Mouse (Mus musculus) liver, embryonic 18 days (tissue): ENCODE results near the gene Ppdpf. TPM values are rescaled to one million over a fixed set of nuclear protein-coding genes. Genes with fewer than 3 reads are reported as not detected.

Source experiments
- polyA plus RNA-seq: library from polyadenylated mRNA; depleted of rRNA; stranded (reverse); fragments of >200 nt; gene quantifications from 2 replicates; pipeline ENCODE4 v1.2.3, GENCODE M21; 2012; rRNA removed

The Ppdpf gene
- 55.6 and 57.3 TPM in 2 replicates for polyA plus RNA-seq

DNA sequence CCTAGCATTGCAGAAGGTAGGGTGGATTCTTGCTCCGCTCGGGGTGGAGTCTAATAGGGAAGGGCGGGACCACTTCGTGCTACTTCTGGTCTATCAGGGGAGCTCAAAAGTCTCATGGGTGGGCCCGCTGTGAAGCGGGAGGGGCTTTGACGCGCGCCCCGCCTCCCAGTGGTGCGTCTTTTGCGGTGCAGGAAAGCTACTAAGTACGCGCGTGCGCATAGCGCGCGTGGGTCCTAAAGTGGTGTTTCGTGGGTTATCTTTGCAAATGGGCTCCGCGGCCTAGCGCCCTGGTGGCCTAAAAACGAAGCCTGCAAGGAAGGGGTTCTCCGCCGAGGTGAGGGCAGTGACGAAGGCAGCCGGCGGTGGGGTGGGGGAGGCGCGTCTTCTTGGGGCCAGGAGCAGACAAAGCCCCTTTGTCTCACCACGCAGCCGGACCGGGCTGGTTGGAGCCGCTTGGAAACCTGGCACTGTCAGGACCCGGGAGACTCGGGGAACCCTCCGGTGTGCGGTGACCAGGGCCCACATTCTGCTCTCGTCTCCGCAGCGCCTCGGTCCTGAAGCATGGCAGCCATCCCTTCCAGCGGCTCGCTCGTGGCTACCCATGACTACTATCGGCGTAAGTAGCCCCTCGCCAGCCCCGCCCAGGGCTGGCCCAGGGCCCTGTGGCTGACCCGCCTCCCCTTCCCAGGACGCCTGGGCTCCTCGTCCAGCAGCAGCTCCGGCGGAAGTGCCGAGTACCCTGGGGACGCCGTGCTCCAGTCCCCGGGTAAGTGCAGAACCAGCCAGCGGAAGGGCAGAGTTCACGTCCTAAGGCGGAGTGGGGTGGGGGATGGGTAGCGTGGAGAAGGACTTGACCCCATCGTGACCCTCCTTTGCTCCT is at the start of gene Ppdpf:
Ppdpf (plus strand) TSS at position 127 of the 880 bp plus-strand sequence.

DNA sequence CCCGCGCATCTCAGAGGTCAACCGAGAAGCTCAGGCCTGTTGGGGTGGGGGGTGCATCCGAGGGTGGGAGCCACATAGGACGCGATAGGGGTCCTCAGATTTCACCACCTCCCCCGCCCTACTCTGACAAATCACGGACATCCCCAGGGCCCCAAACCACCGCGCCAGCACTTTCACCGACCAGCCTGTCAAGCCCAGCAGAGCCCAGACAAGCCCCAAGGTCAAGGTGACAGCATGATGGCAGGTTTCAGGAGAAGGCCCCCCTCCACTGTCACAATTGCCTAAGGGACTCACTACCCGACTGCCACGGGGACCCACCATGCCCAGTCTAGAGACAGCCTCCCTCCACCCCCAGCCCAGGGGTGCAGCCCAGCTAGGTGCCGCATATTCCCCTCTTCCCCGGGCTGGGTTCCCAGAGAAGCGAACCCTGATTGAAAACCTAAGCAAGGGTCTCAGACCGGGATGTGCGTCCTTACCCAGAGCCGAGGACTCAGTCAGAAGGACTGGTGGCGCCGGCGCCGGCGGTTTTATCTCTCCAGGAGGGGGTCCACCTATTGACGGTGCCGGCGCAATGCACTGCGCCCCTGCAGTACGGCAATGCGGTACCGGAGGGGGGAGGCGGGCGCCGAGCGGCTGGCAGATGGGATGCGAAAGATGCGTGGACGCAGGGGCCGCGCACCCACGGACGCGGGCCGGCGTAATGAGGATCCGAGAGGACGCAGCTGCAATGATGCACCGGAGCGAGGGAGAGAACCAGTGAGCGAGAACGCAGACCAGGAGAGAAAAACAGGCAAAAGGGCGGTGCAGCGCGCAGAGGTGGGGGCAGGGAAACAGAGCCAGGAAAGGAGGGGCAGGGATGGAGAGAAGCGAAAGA is 30.6 kb upstream of the Ppdpf start, which contains the start of gene Eef1a2:
Eef1a2 (minus strand) TSS at position 767 of the 874 bp plus-strand sequence.

DNA sequence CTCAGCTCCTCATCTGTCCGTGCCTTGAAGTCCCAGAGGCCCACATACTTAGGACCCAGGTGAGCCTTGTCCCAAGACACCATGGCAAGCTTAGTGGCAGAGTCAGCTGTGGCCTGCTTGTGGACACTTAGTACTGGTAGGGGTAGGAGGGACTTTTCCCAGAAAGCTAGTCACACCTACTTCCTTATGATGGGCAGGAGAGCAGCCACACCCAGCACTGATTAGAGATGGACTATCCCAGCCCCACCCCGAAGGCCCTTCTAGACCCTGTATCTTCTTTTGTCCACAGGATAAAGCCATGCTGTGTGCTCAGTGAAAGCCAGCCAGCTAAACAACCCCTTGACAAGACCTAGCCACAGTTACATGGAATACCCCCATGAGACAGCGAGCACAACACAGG is 15.4 kb downstream of the Ppdpf start, which contains the start of gene Ptk6:
Ptk6 (minus strand) TSS at position 368 of the 400 bp plus-strand sequence.

DNA sequence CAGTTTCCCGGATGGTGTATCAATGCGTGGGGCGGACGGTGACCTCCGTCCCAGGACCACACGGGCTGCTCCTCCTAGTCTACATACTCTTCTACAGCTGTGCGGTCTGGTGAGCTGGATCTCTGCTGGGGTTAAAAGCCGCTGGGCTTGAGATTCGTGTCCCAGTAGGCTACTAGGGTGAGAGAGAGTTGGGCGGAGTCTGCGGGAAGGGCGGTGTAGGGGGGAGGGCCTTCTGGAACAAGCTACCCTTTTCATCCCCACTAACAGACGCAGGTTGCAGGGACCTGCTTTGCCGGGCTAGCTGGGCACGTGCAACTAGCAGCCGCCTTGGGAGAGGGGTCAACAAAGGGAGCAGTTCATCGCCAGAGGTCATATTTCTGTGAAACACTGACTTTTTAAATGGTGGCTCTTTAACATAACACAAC is 26.0 kb downstream of the Ppdpf start, which contains the start of gene Srms:
Srms (minus strand) TSS at position 165 of the 425 bp plus-strand sequence.

DNA sequence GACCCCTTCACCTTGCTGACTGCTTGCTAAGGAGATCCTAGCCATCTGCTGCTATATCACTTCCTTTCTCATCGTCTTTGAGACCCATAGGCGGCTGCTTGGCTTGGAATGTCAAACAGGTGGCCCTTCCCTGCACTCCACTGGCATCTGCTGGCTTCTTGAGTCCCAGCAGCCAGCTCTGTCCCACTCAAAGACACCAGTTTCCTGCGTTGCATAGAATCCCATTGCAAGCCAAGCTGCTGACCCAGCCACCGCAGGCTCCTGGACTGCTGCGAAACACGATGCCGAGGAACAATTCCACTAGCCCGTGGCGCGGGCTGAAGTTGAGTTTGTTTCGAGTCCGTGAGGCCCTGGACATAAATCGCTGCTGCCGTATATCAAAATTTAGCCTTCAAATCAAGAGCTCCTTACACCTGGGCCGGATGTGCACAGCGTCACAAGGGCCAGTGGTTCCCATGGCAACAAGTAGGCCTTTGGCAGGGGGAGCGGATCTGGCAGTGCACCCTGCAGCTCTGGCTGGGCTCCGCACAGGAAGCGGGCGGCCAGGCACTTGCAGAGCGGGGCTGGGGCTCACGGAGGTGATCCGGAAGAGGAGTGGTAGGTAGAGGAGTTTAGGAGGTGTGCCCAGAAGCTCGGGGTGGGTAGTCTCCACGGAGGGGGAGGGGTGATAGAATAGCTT is 32.6 kb downstream of the Ppdpf start, which contains the start of gene Fndc11:
Fndc11 (plus strand) TSS at position 476 of the 679 bp plus-strand sequence.

Other genes with a start within 250 kb of the Ppdpf start
- 2.0 and 2.2 TPM in 2 replicates for gene Nkain4, start 232.5 kb upstream of the Ppdpf start, polyA plus RNA-seq
- 22.9 and 24.8 TPM in 2 replicates for gene Arfgap1, start 220.0 kb upstream of the Ppdpf start, polyA plus RNA-seq
- gene Col20a1, start 200.7 kb upstream of the Ppdpf start, polyA plus RNA-seq, result 0.37 and 0.58 TPM in 2 replicates
- gene Chrna4, start 143.7 kb upstream of the Ppdpf start, polyA plus RNA-seq, result 1.4 and 5.0 TPM in 2 replicates
- gene Kcnq2, start 51.9 kb upstream of the Ppdpf start, polyA plus RNA-seq, result 0.01 and 0.02 TPM in 2 replicates
- gene Eef1a2, start 30.2 kb upstream of the Ppdpf start, polyA plus RNA-seq, result 0.01 TPM in 1 of 2 replicates, not detected in the other
- 0.23 TPM in 2 replicates for gene Ptk6, start 15.5 kb downstream of the Ppdpf start, polyA plus RNA-seq
- 0.46 and 0.74 TPM in 2 replicates for gene Srms, start 25.9 kb downstream of the Ppdpf start, polyA plus RNA-seq
- 0.08 and 0.10 TPM in 2 replicates for gene Fndc11, start 32.8 kb downstream of the Ppdpf start, polyA plus RNA-seq
- gene Helz2, start 54.8 kb downstream of the Ppdpf start, polyA plus RNA-seq, result 17.9 and 19.5 TPM in 2 replicates
- 10.0 and 10.9 TPM in 2 replicates for gene Gmeb2, start 100.8 kb downstream of the Ppdpf start, polyA plus RNA-seq
- gene Stmn3, start 127.3 kb downstream of the Ppdpf start, polyA plus RNA-seq, result 0.02 and 0.05 TPM in 2 replicates
- gene Rtel1, start 132.5 kb downstream of the Ppdpf start, polyA plus RNA-seq, result 22.6 and 25.0 TPM in 2 replicates
- 9.7 and 10.8 TPM in 2 replicates for gene Zgpat, start 177.7 kb downstream of the Ppdpf start, polyA plus RNA-seq
- gene Arfrp1, start 178.2 kb downstream of the Ppdpf start, polyA plus RNA-seq, result 18.3 and 21.0 TPM in 2 replicates
- gene Lime1, start 192.8 kb downstream of the Ppdpf start, polyA plus RNA-seq, result 10.6 and 12.7 TPM in 2 replicates